Mouse (Mus musculus) bone marrow, adult 2 months (tissue): ENCODE measurements at regions not wholly inside any gene's neighbourhood (a gene's known extent, or its start where the extent isn't known, plus 50 kb on each side); places are given as distances from the start of the nearest gene placed in this dataset.

ENCODE experiments used
- CTCF ChIP-seq: fragments of 200-500 bp; IDR thresholded peaks from 2 replicates; pipeline ENCODE4 v1.5.1; 2011; ENCODE audit warnings: low read length, control low read depth; ENCODE audit not compliant: control insufficient read depth, insufficient read depth
- POLR2A ChIP-seq: fragments of 200-500 bp; IDR thresholded peaks from 2 replicates; pipeline ENCODE4 v1.6.1; 2011; ENCODE audit warnings: low read depth, mild to moderate bottlenecking, control low read depth, low read length, borderline replicate concordance; ENCODE audit not compliant: control insufficient read depth

- TF ChIP-seq CTCF = no peak
- no peak for TF ChIP-seq POLR2A
These were observed 315.8 kb upstream of the Auts2 start for GRCm38 (mm10) chr5:132858846-132859510.
